Mouse (Mus musculus) layer of hippocampus, adult 2 months (tissue): ENCODE measurements around the gene Ccdc71. TPM values are rescaled to one million over a fixed set of nuclear protein-coding genes. Genes with fewer than 3 reads are reported as not detected.

Source experiments
- DNase-seq, 2 experiments: peaks; one replicate each; pipeline ENCODE4 v3.0.0; 2022; ENCODE audit warnings: low spot score in 2 of 2
- H3K27ac ChIP-seq: fragments of 200-600 bp; 2 replicates; pipeline ENCODE4 v1.8.1; 2022
- H3K4me3 ChIP-seq: fragments of 200-600 bp; 2 replicates; pipeline ENCODE4 v1.8.1; 2022; ENCODE audit warnings: mild to moderate bottlenecking
- CTCF ChIP-seq: fragments of 200-600 bp; conservative IDR thresholded peaks from 2 replicates; pipeline ENCODE4 v1.8.1; 2022; ENCODE audit warnings: antibody characterized with exemption, mild to moderate bottlenecking, moderate library complexity
- total RNA-seq, 2 experiments: library from RNA; stranded (reverse); gene quantifications; 2 replicates each; pipeline ENCODE4 v1.2.3; 2021

Gene Ccdc71
- total RNA-seq, 2 experiments from 2014 or later: 36.7 to 40.6 TPM

DNA sequence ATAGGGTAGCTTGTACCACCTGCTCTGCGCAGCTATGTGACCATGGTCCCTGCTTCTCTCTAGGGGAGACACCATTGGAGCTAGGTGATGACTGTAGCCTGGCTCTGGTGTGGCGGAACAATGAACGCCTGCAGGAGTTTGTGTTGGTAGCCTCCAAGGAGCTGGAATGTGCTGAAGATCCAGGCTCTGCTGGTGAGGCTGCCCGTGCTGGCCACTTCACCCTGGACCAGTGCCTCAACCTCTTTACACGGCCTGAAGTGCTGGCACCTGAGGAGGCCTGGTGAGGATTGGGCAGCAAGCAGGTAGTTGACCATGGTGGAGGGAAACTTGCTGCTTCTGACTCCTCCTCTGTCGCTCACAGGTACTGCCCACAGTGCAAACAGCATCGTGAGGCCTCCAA lies 38.9 kb downstream of the Ccdc71 start:
- TF ChIP-seq CTCF: no peak

DNA sequence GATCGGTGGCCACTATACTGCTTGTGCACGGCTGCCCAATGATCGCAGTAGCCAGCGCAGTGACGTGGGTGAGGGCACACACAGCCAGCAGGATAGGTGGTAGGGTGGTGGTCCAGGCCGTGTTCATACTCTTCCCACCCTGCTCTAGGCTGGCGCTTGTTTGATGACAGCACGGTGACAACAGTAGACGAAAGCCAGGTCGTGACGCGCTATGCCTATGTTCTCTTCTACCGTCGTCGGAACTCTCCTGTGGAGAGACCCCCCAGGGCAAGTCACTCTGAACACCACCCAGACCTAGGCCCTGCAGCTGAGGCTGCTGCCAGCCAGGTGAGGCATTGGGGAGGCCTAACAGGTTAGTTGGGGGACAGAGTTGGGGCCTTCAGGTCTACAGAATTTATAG lies 39.6 kb downstream of the Ccdc71 start:
- no peak overlapping the region for H3K4me3 ChIP-seq
- no peak for DNase-seq
- no peak overlapping the region for H3K27ac ChIP-seq
- no peak for TF ChIP-seq CTCF

More for the DNA sequence above, 38.9 kb downstream of the Ccdc71 start:
- Histone ChIP-seq H3K4me3 (no peak overlapping the region), H3K27ac (no peak overlapping the region)
- no peak for DNase-seq

DNA sequence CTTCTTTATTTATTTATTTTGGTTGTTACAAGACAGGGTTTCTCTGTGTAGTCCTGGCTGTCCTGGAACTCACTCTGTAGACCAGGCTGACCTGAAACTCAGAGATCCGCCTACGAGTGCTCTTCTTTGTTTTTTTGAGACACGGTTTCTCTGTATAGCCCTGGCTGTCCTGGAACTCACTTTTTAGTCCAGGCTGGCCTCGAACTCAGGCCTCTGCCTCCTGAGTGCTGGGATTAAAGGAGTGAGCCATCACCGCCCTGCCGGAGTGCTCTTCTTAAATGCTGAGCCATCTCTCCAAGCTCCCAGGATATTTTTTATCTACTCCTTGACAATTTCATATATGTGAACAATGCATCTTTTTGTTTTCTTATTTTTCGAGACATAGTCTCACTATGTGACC lies 46.6 kb downstream of the Ccdc71 start:
- no peak for TF ChIP-seq CTCF
- H3K4me3 ChIP-seq: no peak overlapping the region; the same call in 1 of the 2 replicates
- H3K27ac ChIP-seq: peak overlapping the region; percentile 83
- no peak for DNase-seq

DNA sequence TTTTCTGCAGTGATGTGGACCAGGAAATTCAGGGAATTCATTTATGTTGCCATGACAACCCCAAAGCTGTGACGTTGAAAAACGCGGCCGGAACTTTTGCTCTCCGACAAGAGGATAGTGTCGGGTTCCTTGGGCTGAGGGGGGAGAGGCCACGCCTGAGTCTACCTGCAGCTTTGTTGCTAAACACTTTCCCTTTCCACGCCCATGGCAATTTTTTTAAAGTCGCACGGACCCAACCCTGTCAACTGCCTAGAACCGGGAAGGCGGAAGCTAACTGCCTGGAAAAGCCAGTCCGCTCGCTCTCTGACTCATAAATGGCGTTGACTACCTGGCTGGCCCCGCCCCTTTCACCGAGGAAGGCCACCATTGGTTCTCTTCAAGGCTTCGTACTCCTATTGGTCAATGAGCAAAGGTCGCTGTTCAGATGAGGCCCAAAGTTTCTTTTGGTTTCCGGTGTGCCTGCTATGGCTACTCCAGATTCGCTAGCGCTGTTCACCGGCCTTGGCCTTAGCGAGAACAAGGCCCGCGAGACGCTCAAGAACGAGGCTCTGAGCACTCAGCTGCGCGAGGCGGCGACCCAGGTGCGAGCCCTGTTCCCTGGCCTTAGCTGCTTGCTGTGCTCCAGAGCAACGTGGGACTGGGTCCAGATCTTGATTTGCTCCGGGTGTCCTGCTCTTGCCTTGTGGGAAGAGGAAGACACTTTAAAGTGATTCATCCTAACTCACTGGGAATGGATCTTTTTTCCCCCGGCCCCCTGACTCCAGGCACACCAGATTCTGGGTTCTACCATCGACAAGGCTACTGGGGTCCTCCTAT lies 47.5 kb downstream of the Ccdc71 start, which contains the start of gene Qars:
Gene Qars (plus strand): TSS at position 88 of the 816 bp plus-strand sequence.
- H3K4me3 ChIP-seq: peak within 1 kb of the TSS; percentile 78
- DNase-seq: peak; percentile 87 to 94
- TF ChIP-seq CTCF: no peak; the same call in 1 of the 2 replicates
- H3K27ac ChIP-seq: peak within 1 kb of the TSS; percentile 83

DNA sequence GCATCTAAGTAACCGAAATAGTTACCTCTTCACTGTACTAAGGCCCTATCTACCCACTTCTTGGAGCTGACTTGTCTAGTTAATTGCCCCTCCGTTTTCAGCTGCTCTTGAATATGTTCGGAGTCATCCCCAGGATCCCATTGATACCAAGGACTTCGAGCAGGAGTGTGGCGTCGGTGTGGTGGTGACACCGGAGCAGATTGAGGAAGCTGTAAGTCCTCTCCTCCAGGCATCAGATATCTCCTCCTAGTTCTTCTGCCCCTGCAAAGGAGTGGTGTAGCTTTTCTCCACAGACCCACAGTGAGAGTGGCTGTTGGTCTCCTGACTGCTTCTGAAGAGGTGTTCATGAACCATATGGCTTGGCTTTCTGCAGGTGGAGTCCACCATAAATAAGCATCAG lies 48.4 kb downstream of the Ccdc71 start:
- H3K27ac ChIP-seq: no peak overlapping the region
- peak overlapping the region; percentile 78 for H3K4me3 ChIP-seq
- no peak for DNase-seq
- no peak for TF ChIP-seq CTCF

Other genes starting within 250 kb of the Ccdc71 start
- gene Dag1, start 196.6 kb upstream of the Ccdc71 start, total RNA-seq: 10 to 100 TPM; 74.4 to 76.5 TPM
- 100 to 1,000 TPM; 109 to 114 TPM for gene Nicn1, start 170.1 kb upstream of the Ccdc71 start, total RNA-seq
- 10 to 100 TPM; 32.9 to 34.4 TPM for gene Amt, start 163.7 kb upstream of the Ccdc71 start, total RNA-seq
- 100 to 1,000 TPM; 155 to 163 TPM for gene Rhoa, start 154.4 kb upstream of the Ccdc71 start, total RNA-seq
- 10 to 100 TPM; 35.4 to 36.0 TPM for gene Tcta, start 154.4 kb upstream of the Ccdc71 start, total RNA-seq
- 10 to 100 TPM; 62.2 to 64.1 TPM for gene Gpx1, start 121.6 kb upstream of the Ccdc71 start, total RNA-seq
- gene Usp4, start 112.7 kb upstream of the Ccdc71 start, total RNA-seq: 100 to 1,000 TPM; 106 to 112 TPM
- 1 to 10 TPM; 2.3 to 3.3 TPM for gene 1700102P08Rik, start 67.7 kb upstream of the Ccdc71 start, total RNA-seq
- under 1 TPM in 1 of 2 experiments, not detected in 1; 0.15 TPM for gene Ccdc36, start 32.0 kb upstream of the Ccdc71 start, total RNA-seq
- gene BC048562, start 24.0 kb upstream of the Ccdc71 start, total RNA-seq: not detected
- gene Klhdc8b, start 1.1 kb downstream of the Ccdc71 start, total RNA-seq: 10 to 100 TPM; 16.7 to 19.6 TPM
- 10 to 100 TPM; 29.3 to 30.7 TPM for gene Lamb2, start 19.2 kb downstream of the Ccdc71 start, total RNA-seq
- 100 to 1,000 TPM; 154 TPM for gene Usp19, start 30.1 kb downstream of the Ccdc71 start, total RNA-seq
- gene Qars, start 47.2 kb downstream of the Ccdc71 start, total RNA-seq: 10 to 100 TPM; 74.9 to 79.8 TPM
- 100 to 1,000 TPM; 161 TPM for gene Qrich1, start 56.3 kb downstream of the Ccdc71 start, total RNA-seq
- gene Impdh2, start 99.8 kb downstream of the Ccdc71 start, total RNA-seq: 10 to 100 TPM; 61.3 to 63.7 TPM
- 10 to 100 TPM; 60.8 to 73.3 TPM for gene Ndufaf3, start 106.9 kb downstream of the Ccdc71 start, total RNA-seq
- gene Dalrd3, start 109.4 kb downstream of the Ccdc71 start, total RNA-seq: 100 to 1,000 TPM; 110 to 111 TPM
- gene Wdr6, start 118.2 kb downstream of the Ccdc71 start, total RNA-seq: 100 to 1,000 TPM; 119 to 129 TPM
- 100 to 1,000 TPM; 101 to 104 TPM for gene P4htm, start 137.1 kb downstream of the Ccdc71 start, total RNA-seq
- 10 to 100 TPM; 50.2 to 57.3 TPM for gene Arih2, start 188.9 kb downstream of the Ccdc71 start, total RNA-seq
- gene Slc25a20, start 201.6 kb downstream of the Ccdc71 start, total RNA-seq: 10 to 100 TPM; 14.4 to 14.8 TPM
- 10 to 100 TPM; 43.4 to 45.5 TPM for gene Prkar2a, start 228.8 kb downstream of the Ccdc71 start, total RNA-seq